Mouse (Mus musculus) kidney, adult 9 months (tissue): ENCODE measurements around the gene Zfp935.
A peak's percentile ranks its signal among the peaks of the same experiment; 100 is the strongest.
"Not testable (repeated sequence)": the region's sequence is repeated elsewhere in the genome, so short reads cannot be mapped to it uniquely, and the experiment has no call there.

Source experiments
- DNase-seq: peaks from one replicate; pipeline ENCODE4 v3.0.0; 2022

The Zfp935 gene

GRCm38 (mm10) chr13:62558189-62559110 lies at the start of gene Zfp935:
TSS of gene Zfp935 (minus strand) at chr13:62558511.
- DNase-seq: peak; percentile 86

- not testable (repeated sequence) for DNase-seq
These were observed 12.8 kb upstream of the Zfp935 start, which contains the start of gene Zfp934 for GRCm38 (mm10) chr13:62571099-62571498. TSS of gene Zfp934 (minus strand) at chr13:62571199.

GRCm38 (mm10) chr13:62561696-62562095 lies 3.4 kb upstream of the Zfp935 start:
- DNase-seq: peak; percentile 22

- DNase-seq: not testable (repeated sequence)
These were observed 28.2 kb downstream of the Zfp935 start for GRCm38 (mm10) chr13:62530129-62530528.

- not testable (repeated sequence) for DNase-seq
These were observed 47.5 kb downstream of the Zfp935 start for GRCm38 (mm10) chr13:62510641-62511420.

GRCm38 (mm10) chr13:62472661-62473060 lies 85.7 kb downstream of the Zfp935 start:
- peak; percentile 43 for DNase-seq

- peak; percentile 41 for DNase-seq
These were observed 88.4 kb downstream of the Zfp935 start for GRCm38 (mm10) chr13:62469947-62470346.

- DNase-seq: peak; percentile 95
These were observed 91.6 kb downstream of the Zfp935 start, which contains the start of gene Gm49359 for GRCm38 (mm10) chr13:62466424-62467334. TSS of gene Gm49359 (minus strand) at chr13:62466832.
